Mouse (Mus musculus): Measurements from ENCODE around the gene Col6a3. TPM values are rescaled to one million over a fixed set of nuclear protein-coding genes. Genes with fewer than 3 reads are reported as not detected.

Col6a3 gene
- total and polyA plus RNA-seq, 3 experiments, result 0.25 TPM; not detected in 2

GRCm38 (mm10) chr1:90790925-90791324 is 52.8 kb downstream of the Col6a3 start:
- H3K9me3 ChIP-seq (replicated peaks; ENCODE audit: low read length), result no peaks in the 10 kb centered on the region
- no peak overlapping the region for H3K9ac ChIP-seq (ENCODE audit: insufficient read depth, low read depth)
- no peaks in the 10 kb centered on the region for H3K36me3 ChIP-seq (replicated peaks in 1 of 2; ENCODE audit: control insufficient read depth in 1 of 2, insufficient read depth in 1 of 2, low read length in 1 of 2)
- TF ChIP-seq IRF4 (IDR thresholded peaks at IDR 0.05; ENCODE audit: low read depth, low read length) (no peak), POLR2A (IDR thresholded peaks at IDR 0.05; ENCODE audit: low read depth, low read length) (no peak), MXI1 (IDR thresholded peaks at IDR 0.05; ENCODE audit: low read depth, low read length) (no peak), HCFC1 (IDR thresholded peaks at IDR 0.05; ENCODE audit: low read depth, low read length) (no peak), MAZ (IDR thresholded peaks at IDR 0.05; ENCODE audit: low read depth, low read length) (no peak), SMC3 (IDR thresholded peaks at IDR 0.05; ENCODE audit: low read depth, low read length) (no peak), ZC3H11A (IDR thresholded peaks at IDR 0.05; ENCODE audit: low read depth, low read length) (no peak), CHD2 (IDR thresholded peaks at IDR 0.05; ENCODE audit: low read length) (no peak), ELF1 (IDR thresholded peaks at IDR 0.05; ENCODE audit: low read depth, low read length) (no peak), ZKSCAN1 (IDR thresholded peaks at IDR 0.05; ENCODE audit: borderline replicate concordance, low read depth, low read length) (no peak), NELFE (IDR thresholded peaks at IDR 0.05; ENCODE audit: low read depth, low read length) (no peak), MEF2A (IDR thresholded peaks at IDR 0.05; ENCODE audit: borderline replicate concordance, low read depth, low read length) (no peak), UBTF (IDR thresholded peaks at IDR 0.05; ENCODE audit: low read depth, low read length) (no peak), E2F4 (IDR thresholded peaks at IDR 0.05; ENCODE audit: insufficient replicate concordance, low read depth, low read length) (no peak), CHD1 (IDR thresholded peaks at IDR 0.05; ENCODE audit: low read depth, low read length) (no peak), POLR2AphosphoS2 (IDR thresholded peaks at IDR 0.05; ENCODE audit: low read depth, low read length) (no peak)
- no peak overlapping the region for H3K4me2 ChIP-seq (ENCODE audit: insufficient read depth, low read depth, poor library complexity, severe bottlenecking)
- no peaks in the 10 kb centered on the region for H3K4me1 ChIP-seq (ENCODE audit: control insufficient read depth in 1 of 2, insufficient read depth in 2 of 2)
- no peak overlapping the region for H3K27ac ChIP-seq (ENCODE audit: insufficient read depth, low read depth)
- no peak for DNase-seq (ENCODE audit: extremely low read depth)
- no peak overlapping the region for H3K4me3 ChIP-seq (replicated peaks in 1 of 3; ENCODE audit: low read depth in 2 of 3, low read length in 2 of 3, poor library complexity in 1 of 3)
- H3K27me3 ChIP-seq (replicated peaks), result peaks cover 85% of the 10 kb centered on the region
- dilution Hi-C loops (cut with MboI; ENCODE audit: extremely low pct_ligation_motif_present, extremely low pct_unique_long_range_greater_than_20kb, low sequenced_read_pairs) (no loop called here), in situ Hi-C loops (cut with MboI; ENCODE audit: low pct_ligation_motif_present, low pct_unique_long_range_greater_than_20kb, low sequenced_read_pairs) (no loop called here)
- no peaks in the 10 kb centered on the region for H3K79me2 ChIP-seq (replicated peaks; ENCODE audit: control insufficient read depth, extremely low read depth, insufficient read depth, poor library complexity, severe bottlenecking)

GRCm38 (mm10) chr1:90789506-90789905 is 54.3 kb downstream of the Col6a3 start:
- in situ Hi-C loops (cut with MboI; ENCODE audit: low pct_ligation_motif_present, low pct_unique_long_range_greater_than_20kb, low sequenced_read_pairs) (no loop called here), dilution Hi-C loops (cut with MboI; ENCODE audit: extremely low pct_ligation_motif_present, extremely low pct_unique_long_range_greater_than_20kb, low sequenced_read_pairs) (no loop called here)
- DNase-seq (ENCODE audit: extremely low read depth), result no peak
- Histone ChIP-seq H3K4me2 (ENCODE audit: insufficient read depth, low read depth, poor library complexity, severe bottlenecking) (no peak overlapping the region), H3K79me2 (replicated peaks; ENCODE audit: control insufficient read depth, extremely low read depth, insufficient read depth, poor library complexity, severe bottlenecking) (no peaks in the 10 kb centered on the region), H3K4me1 (ENCODE audit: control insufficient read depth in 1 of 2, insufficient read depth in 2 of 2) (no peaks in the 10 kb centered on the region), H3K9me3 (replicated peaks; ENCODE audit: low read length) (no peaks in the 10 kb centered on the region), H3K4me3 (replicated peaks in 1 of 3; ENCODE audit: low read depth in 2 of 3, low read length in 2 of 3, poor library complexity in 1 of 3) (no peak overlapping the region), H3K9ac (ENCODE audit: insufficient read depth, low read depth) (no peak overlapping the region), H3K27me3 (replicated peaks) (peaks cover 88% of the 10 kb centered on the region), H3K27ac (ENCODE audit: insufficient read depth, low read depth) (no peak overlapping the region), H3K36me3 (replicated peaks in 1 of 2; ENCODE audit: control insufficient read depth in 1 of 2, insufficient read depth in 1 of 2, low read length in 1 of 2) (no peaks in the 10 kb centered on the region)
- TF ChIP-seq ETS1 (conservative IDR thresholded peaks at IDR 0.05; ENCODE audit: low read depth, low read length) (no peak), RAD21 (IDR thresholded peaks at IDR 0.05; ENCODE audit: low read depth, low read length) (no peak), ZMIZ1 (IDR thresholded peaks at IDR 0.05; ENCODE audit: low read depth, low read length) (no peak), IRF4 (IDR thresholded peaks at IDR 0.05; ENCODE audit: low read depth, low read length) (no peak), MEF2A (IDR thresholded peaks at IDR 0.05; ENCODE audit: borderline replicate concordance, low read depth, low read length) (no peak), JUN (IDR thresholded peaks at IDR 0.05; ENCODE audit: insufficient read depth, low read depth, low read length) (no peak), ZC3H11A (IDR thresholded peaks at IDR 0.05; ENCODE audit: low read depth, low read length) (no peak), RCOR1 (conservative IDR thresholded peaks at IDR 0.05; ENCODE audit: low read depth, low read length) (no peak), SMC3 (IDR thresholded peaks at IDR 0.05; ENCODE audit: low read depth, low read length) (no peak), HCFC1 (IDR thresholded peaks at IDR 0.05; ENCODE audit: low read depth, low read length) (no peak), MAFK (IDR thresholded peaks at IDR 0.05; ENCODE audit: insufficient replicate concordance, low read length) (no peak), BHLHE40 (IDR thresholded peaks at IDR 0.05; ENCODE audit: low read depth, low read length) (no peak), TBP (conservative IDR thresholded peaks at IDR 0.05; ENCODE audit: low read depth, low read length) (no peak), ELF1 (IDR thresholded peaks at IDR 0.05; ENCODE audit: low read depth, low read length) (no peak), POLR2A (IDR thresholded peaks at IDR 0.05; ENCODE audit: low read depth, low read length) (no peak), USF2 (conservative IDR thresholded peaks at IDR 0.05; ENCODE audit: low read depth, low read length) (no peak), KAT2A (IDR thresholded peaks at IDR 0.05; ENCODE audit: insufficient replicate concordance, low read length) (no peak), POLR2AphosphoS2 (IDR thresholded peaks at IDR 0.05; ENCODE audit: low read depth, low read length) (no peak)
